ENCODE assay signal across 13 mouse cellular contexts in the genomic region with DNA sequence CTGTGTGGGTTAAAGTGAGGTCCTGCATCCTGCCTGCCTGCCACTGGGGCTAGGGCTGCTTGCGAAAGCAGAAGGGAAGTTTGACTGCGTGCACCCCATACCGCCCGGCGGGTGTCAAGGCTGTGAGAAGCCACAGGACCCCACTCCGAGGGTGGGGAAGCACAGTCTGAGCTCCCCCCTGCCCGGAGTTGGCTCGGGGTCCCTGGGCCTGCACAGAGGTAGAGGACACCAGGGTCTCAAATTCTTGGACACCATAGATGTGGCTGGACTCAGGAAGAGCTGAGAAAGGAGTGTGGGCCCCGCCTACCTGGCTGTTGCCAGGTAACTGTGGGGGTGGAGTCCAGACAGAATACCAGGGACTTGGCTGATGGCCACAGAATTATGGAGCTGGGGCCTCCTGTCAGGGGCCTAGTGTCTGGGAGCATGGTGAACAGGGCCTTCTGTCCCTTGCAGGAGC.
DNase-seq lines count a peak whose midpoint lies in the region; ATAC-seq lines count a peak whose summit lies in the region.
"Had no signal": no experiment of that assay in that cellular context is flagged by ENCODE, and none has a peak within 500 bp of the region (broad histone marks: within the 10 kb centered on the region; RNA-seq: fewer than 3 reads in every experiment).

No protein-coding gene starts in this region.

- peak; percentile 1 for DNase-seq in hindbrain, embryonic 11.5 days (ENCODE audit: low spot score)
- no peak for DNase-seq in midbrain, embryonic 11.5 days (ENCODE audit: low spot score, missing footprints)
- no peak for DNase-seq in spleen, postnatal 36 days (ENCODE audit: low spot score in 2 of 2)
- DNase-seq: adrenal gland, postnatal 25 days; cerebellum, adult 9-10 months; forebrain, postnatal 0 days; lung, adult 2 months; right cerebral cortex, postnatal 14 days had no signal

- H3K9ac ChIP-seq in hindbrain, embryonic 11.5 days (ENCODE audit: low read depth, low read length): no peak overlapping the region
- H3K9ac ChIP-seq in hindbrain, embryonic 16.5 days (ENCODE audit: low read depth, low read length): no peak overlapping the region
- H3K9ac ChIP-seq in midbrain, embryonic 11.5 days (ENCODE audit: low read length): no peak overlapping the region
- H3K9ac ChIP-seq in midbrain, embryonic 15.5 days: no peak overlapping the region
- H3K9ac ChIP-seq in embryonic facial prominence, embryonic 13.5 days: 0 out of 2 replicates have a peak overlapping the region, but pooled peaks have one; percentile 6
- no peak overlapping the region for H3K9ac ChIP-seq in stomach, embryonic 14.5 days (replicated peaks; ENCODE audit: low read depth, low read length)
- H3K9ac ChIP-seq: forebrain, postnatal 0 days had no signal

- no peak overlapping the region for H3K27ac ChIP-seq in hindbrain, embryonic 11.5 days (ENCODE audit: low read depth, low read length)
- no peak overlapping the region for H3K27ac ChIP-seq in hindbrain, embryonic 16.5 days (ENCODE audit: low read depth, low read length)
- H3K27ac ChIP-seq in midbrain, embryonic 11.5 days (ENCODE audit: low read depth, low read length): no peak overlapping the region
- no peak overlapping the region for H3K27ac ChIP-seq in midbrain, embryonic 15.5 days
- H3K27ac ChIP-seq in embryonic facial prominence, embryonic 13.5 days: no peak overlapping the region
- no peak overlapping the region for H3K27ac ChIP-seq in stomach, embryonic 14.5 days (ENCODE audit: low read length)

- no peaks in the 10 kb centered on the region for H3K27me3 ChIP-seq in hindbrain, embryonic 11.5 days (ENCODE audit: control insufficient read depth, insufficient read depth, low read length)
- no peaks in the 10 kb centered on the region for H3K27me3 ChIP-seq in hindbrain, embryonic 16.5 days (replicated peaks; ENCODE audit: control insufficient read depth, insufficient read depth, low read length)
- H3K27me3 ChIP-seq in midbrain, embryonic 11.5 days (ENCODE audit: control insufficient read depth, insufficient read depth, low read length): no peaks in the 10 kb centered on the region
- H3K27me3 ChIP-seq in midbrain, embryonic 15.5 days (replicated peaks): no peaks in the 10 kb centered on the region
- no peaks in the 10 kb centered on the region for H3K27me3 ChIP-seq in embryonic facial prominence, embryonic 13.5 days
- H3K27me3 ChIP-seq in stomach, embryonic 14.5 days (ENCODE audit: control insufficient read depth, insufficient read depth, low read length): no peaks in the 10 kb centered on the region

- H3K4me2 ChIP-seq in hindbrain, embryonic 11.5 days (replicated peaks; ENCODE audit: low read depth, low read length): no peak overlapping the region
- no peak overlapping the region for H3K4me2 ChIP-seq in hindbrain, embryonic 16.5 days (ENCODE audit: low read length)
- no peak overlapping the region for H3K4me2 ChIP-seq in midbrain, embryonic 11.5 days
- no peak overlapping the region for H3K4me2 ChIP-seq in midbrain, embryonic 15.5 days
- H3K4me2 ChIP-seq in embryonic facial prominence, embryonic 13.5 days: 0 out of 2 replicates have a peak overlapping the region, but pooled peaks have one; percentile 22
- H3K4me2 ChIP-seq in stomach, embryonic 14.5 days (replicated peaks; ENCODE audit: low read depth, low read length): no peak overlapping the region

- WGBS in hindbrain, embryonic 11.5 days: 43% methylated on average over 9 of the region's 9 CpGs
- WGBS in hindbrain, embryonic 16.5 days: 45% methylated on average over 9 of the region's 9 CpGs
- 40% methylated on average over 9 of the region's 9 CpGs for WGBS in midbrain, embryonic 11.5 days
- 51% methylated on average over 9 of the region's 9 CpGs for WGBS in midbrain, embryonic 15.5 days
- WGBS in embryonic facial prominence, embryonic 13.5 days: 40% methylated on average over 9 of the region's 9 CpGs
- WGBS in stomach, embryonic 14.5 days: 34% methylated on average over 9 of the region's 9 CpGs

- H3K4me1 ChIP-seq in hindbrain, embryonic 11.5 days (replicated peaks; ENCODE audit: control insufficient read depth, insufficient read depth, low read length): no peaks in the 10 kb centered on the region
- no peaks in the 10 kb centered on the region for H3K4me1 ChIP-seq in hindbrain, embryonic 16.5 days (ENCODE audit: control insufficient read depth, insufficient read depth, low read depth, low read length)
- no peaks in the 10 kb centered on the region for H3K4me1 ChIP-seq in midbrain, embryonic 11.5 days (ENCODE audit: control insufficient read depth, insufficient read depth, low read length)
- no peaks in the 10 kb centered on the region for H3K4me1 ChIP-seq in midbrain, embryonic 15.5 days
- peaks cover 6% of the 10 kb centered on the region for H3K4me1 ChIP-seq in embryonic facial prominence, embryonic 13.5 days
- peaks cover 4% of the 10 kb centered on the region; the same call in 1 of the 2 replicates for H3K4me1 ChIP-seq in stomach, embryonic 14.5 days (ENCODE audit: control insufficient read depth, insufficient read depth, low read length)

- no peaks in the 10 kb centered on the region for H3K36me3 ChIP-seq in hindbrain, embryonic 11.5 days (ENCODE audit: control insufficient read depth, insufficient read depth, low read length)
- no peaks in the 10 kb centered on the region for H3K36me3 ChIP-seq in hindbrain, embryonic 16.5 days (ENCODE audit: control insufficient read depth, insufficient read depth, low read length)
- no peaks in the 10 kb centered on the region for H3K36me3 ChIP-seq in midbrain, embryonic 11.5 days (ENCODE audit: control insufficient read depth, insufficient read depth, low read length)
- no peaks in the 10 kb centered on the region for H3K36me3 ChIP-seq in midbrain, embryonic 15.5 days (replicated peaks)
- no peaks in the 10 kb centered on the region for H3K36me3 ChIP-seq in embryonic facial prominence, embryonic 13.5 days
- no peaks in the 10 kb centered on the region for H3K36me3 ChIP-seq in stomach, embryonic 14.5 days (ENCODE audit: control insufficient read depth, insufficient read depth, low read length)

- H3K4me3 ChIP-seq in hindbrain, embryonic 11.5 days (ENCODE audit: low read depth, low read length): no peak overlapping the region
- H3K4me3 ChIP-seq in hindbrain, embryonic 16.5 days (ENCODE audit: low read length): no peak overlapping the region
- H3K4me3 ChIP-seq in midbrain, embryonic 11.5 days (ENCODE audit: low read depth, low read length): no peak overlapping the region
- no peak overlapping the region for H3K4me3 ChIP-seq in midbrain, embryonic 15.5 days
- H3K4me3 ChIP-seq in embryonic facial prominence, embryonic 13.5 days: no peak overlapping the region
- H3K4me3 ChIP-seq in stomach, embryonic 14.5 days (ENCODE audit: low read depth, low read length): no peak overlapping the region

- no peaks in the 10 kb centered on the region for H3K9me3 ChIP-seq in hindbrain, embryonic 11.5 days (ENCODE audit: control insufficient read depth, low read length)
- H3K9me3 ChIP-seq in hindbrain, embryonic 16.5 days (ENCODE audit: control insufficient read depth, low read length): no peaks in the 10 kb centered on the region
- H3K9me3 ChIP-seq in midbrain, embryonic 11.5 days (ENCODE audit: control insufficient read depth, low read length): no peaks in the 10 kb centered on the region
- H3K9me3 ChIP-seq in midbrain, embryonic 15.5 days: no peaks in the 10 kb centered on the region
- H3K9me3 ChIP-seq in embryonic facial prominence, embryonic 13.5 days: no peaks in the 10 kb centered on the region
- H3K9me3 ChIP-seq in stomach, embryonic 14.5 days (ENCODE audit: control insufficient read depth, low read depth, low read length): no peaks in the 10 kb centered on the region

- peak; percentile 30 for ATAC-seq in hindbrain, embryonic 11.5 days (ENCODE audit: low FRiP score)
- no peak for ATAC-seq in hindbrain, embryonic 16.5 days
- ATAC-seq in midbrain, embryonic 11.5 days (ENCODE audit: low FRiP score): peak; percentile 42; the same call in 1 of the 2 replicates
- no peak for ATAC-seq in midbrain, embryonic 15.5 days (replicated peaks)
- ATAC-seq in embryonic facial prominence, embryonic 13.5 days (ENCODE audit: insufficient number of reproducible peaks, insufficient read depth, low FRiP score, low TSS enrichment, low read depth): peak; percentile 76
- peak; percentile 82 for ATAC-seq in stomach, embryonic 14.5 days (ENCODE audit: insufficient number of reproducible peaks, insufficient read depth, low FRiP score, low read depth)
- ATAC-seq in megakaryocyte, adult 5-6 weeks (ENCODE audit: poor library complexity, severe bottlenecking): no peak
- ATAC-seq: forebrain, postnatal 0 days had no signal

Comparison
In these comparisons a context has a peak if more than half of its experiments do, and no peak if none do; other contexts are left out.
1. ATAC-seq: peak in hindbrain, embryonic 11.5 days (single experiment), midbrain, embryonic 11.5 days (single experiment), embryonic facial prominence, embryonic 13.5 days (single experiment) and stomach, embryonic 14.5 days (single experiment); none in hindbrain, embryonic 16.5 days (single experiment), midbrain, embryonic 15.5 days (single experiment) and megakaryocyte, adult 5-6 weeks (single experiment).